ENCODE assay signal across 8 mouse cellular contexts in the genomic region with DNA sequence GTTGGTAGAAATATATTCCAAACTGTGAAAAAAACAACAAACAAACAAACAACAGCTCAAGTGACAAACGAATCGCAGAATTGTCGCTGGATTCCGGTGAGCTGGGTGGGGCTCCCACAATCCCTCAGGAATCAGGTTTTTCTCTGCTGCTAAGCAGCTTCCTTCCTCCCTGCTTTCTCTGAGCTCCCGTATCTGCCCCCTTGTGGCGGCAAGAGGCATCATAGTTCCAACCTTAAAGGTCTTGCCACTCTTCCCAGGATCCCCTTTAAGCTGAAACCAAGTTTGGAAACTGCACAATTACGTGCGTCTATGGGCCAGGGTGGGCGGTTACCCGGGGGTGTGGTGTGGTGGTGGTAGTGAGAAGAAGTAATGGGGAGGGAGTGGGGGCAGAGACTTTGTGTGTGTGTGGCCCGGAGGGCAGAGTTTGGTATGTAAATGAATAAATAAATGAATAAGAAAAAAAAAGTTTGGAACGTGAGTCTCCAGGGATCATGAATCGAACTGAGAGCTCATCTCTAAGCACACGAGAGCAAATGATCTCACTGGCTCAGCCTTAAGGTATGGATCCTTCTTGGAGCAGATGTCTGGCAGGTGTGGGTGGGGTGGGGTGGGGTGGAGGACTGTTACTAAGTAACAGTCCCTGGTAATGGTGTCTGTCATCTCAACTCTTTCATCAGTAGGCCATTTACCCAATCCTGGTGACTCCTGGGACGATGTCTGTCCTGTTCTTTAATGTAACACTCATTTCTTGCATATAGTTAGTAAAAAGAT. TPM values are rescaled to one million over a fixed set of nuclear protein-coding genes. Genes with fewer than 3 reads are reported as not detected.
DNase-seq lines count a peak whose midpoint lies in the region; ATAC-seq and TF ChIP-seq lines count a peak whose summit lies in the region.

No protein-coding gene starts in this region.

- H3K4me3 ChIP-seq in gastrocnemius, adult 2 months: peak overlapping the region; percentile 84
- H3K4me3 ChIP-seq in hindbrain, postnatal 0 days (ENCODE audit: low read length): peak overlapping the region; percentile 40
- peak overlapping the region; percentile 43 for H3K4me3 ChIP-seq in macrophage (ENCODE audit: inconsistent target)

- H3K27me3 ChIP-seq in hindbrain, postnatal 0 days (ENCODE audit: insufficient read depth, low read length): no peaks in the 10 kb centered on the region

- peak; percentile 87 for TF ChIP-seq CTCF in gastrocnemius, adult 2 months (IDR thresholded peaks at IDR 0.05)
- peak; percentile 94 for TF ChIP-seq CTCF in hindbrain, postnatal 0 days (IDR thresholded peaks at IDR 0.05; ENCODE audit: low read depth)

- H3K79me2 ChIP-seq in macrophage (ENCODE audit: inconsistent target): no peaks in the 10 kb centered on the region

- H3K27ac ChIP-seq in gastrocnemius, adult 2 months: peak overlapping the region; percentile 83
- peak overlapping the region; percentile 73 for H3K27ac ChIP-seq in hindbrain, postnatal 0 days
- H3K27ac ChIP-seq in macrophage: no peak overlapping the region

- no peaks in the 10 kb centered on the region for H3K36me3 ChIP-seq in hindbrain, postnatal 0 days (ENCODE audit: insufficient read depth, low read length)
- no peaks in the 10 kb centered on the region for H3K36me3 ChIP-seq in macrophage (ENCODE audit: inconsistent target)

- H3K4me2 ChIP-seq in hindbrain, postnatal 0 days (ENCODE audit: low read depth, low read length): peak overlapping the region; percentile 68

- peak; percentile 94 for DNase-seq in ZHBTc4 (ENCODE audit: low read depth, low spot score)
- peak; percentile 82 to 90 for DNase-seq in cerebellum, postnatal 25 days
- DNase-seq in gastrocnemius, adult 2 months: peak; percentile 71
- peak; percentile 95 for DNase-seq in hindbrain, postnatal 0 days (ENCODE audit: low spot score)
- DNase-seq in left cerebral cortex, adult 8-10 months (ENCODE audit: low spot score in 2 of 2): peak; percentile 51 to 66
- DNase-seq in right cerebral cortex, postnatal 10 days (ENCODE audit: low spot score in 2 of 2): peak; percentile 89
- no peak for DNase-seq in spleen, adult 12 weeks (ENCODE audit: low spot score)

- WGBS in hindbrain, postnatal 0 days: 15% methylated on average over 15 of the region's 15 CpGs
- 22% methylated on average over 15 of the region's 15 CpGs for WGBS in macrophage (ENCODE audit: missing documents)

- intact Hi-C loops in gastrocnemius, adult 2 months (cut with DNase I): loop anchor here (5.0 kb wide), 1 partner anchor 855 kb away; no protein-coding TSS in a partner anchor

- H3K4me1 ChIP-seq in hindbrain, postnatal 0 days (ENCODE audit: insufficient read depth, low read length): no peaks in the 10 kb centered on the region

- H3K9me3 ChIP-seq in hindbrain, postnatal 0 days (ENCODE audit: low read length): no peaks in the 10 kb centered on the region

- peak overlapping the region; percentile 53 for H3K9ac ChIP-seq in hindbrain, postnatal 0 days (replicated peaks; ENCODE audit: low read length)

- ATAC-seq in hindbrain, postnatal 0 days: peak; percentile 85

RNA-seq across cellular contexts. Expression of a gene that starts 1.0 kb away (rescaled TPM):
- not detected for total RNA-seq in gastrocnemius, adult 2 months (2021)
- total RNA-seq in hindbrain, postnatal 0 days (2014; rRNA removed): not detected in 2 replicates
- polyA plus RNA-seq in hindbrain, postnatal 0 days (2015; fragmentation: Nextera tagmentation; extraction: Ambion mirVana): not detected in 2 replicates
- not detected for total RNA-seq in left cerebral cortex, adult 8-10 months (2022)
- not detected for total RNA-seq in macrophage (2018; cell fraction: chromatin; rRNA removed)
- total RNA-seq in macrophage (2018; cell fraction: cytosol; rRNA removed): not detected
- not detected for total RNA-seq in macrophage (2018; cell fraction: nucleus; rRNA removed)
- not detected in 3 replicates for polyA plus RNA-seq in macrophage (2018)
